Mouse (Mus musculus) T-cell, adult 2 months (primary cell): Measurements from ENCODE around the gene Tbc1d1.
A peak's percentile ranks its signal among the peaks of the same experiment; 100 is the strongest.
"Not testable (repeated sequence)": the region's sequence is repeated elsewhere in the genome, so short reads cannot be mapped to it uniquely, and the experiment has no call there.

Experiments used
- DNase-seq: peaks from one replicate; pipeline ENCODE4 v3.0.0; 2022; ENCODE audit warnings: low spot score

Gene Tbc1d1

DNA sequence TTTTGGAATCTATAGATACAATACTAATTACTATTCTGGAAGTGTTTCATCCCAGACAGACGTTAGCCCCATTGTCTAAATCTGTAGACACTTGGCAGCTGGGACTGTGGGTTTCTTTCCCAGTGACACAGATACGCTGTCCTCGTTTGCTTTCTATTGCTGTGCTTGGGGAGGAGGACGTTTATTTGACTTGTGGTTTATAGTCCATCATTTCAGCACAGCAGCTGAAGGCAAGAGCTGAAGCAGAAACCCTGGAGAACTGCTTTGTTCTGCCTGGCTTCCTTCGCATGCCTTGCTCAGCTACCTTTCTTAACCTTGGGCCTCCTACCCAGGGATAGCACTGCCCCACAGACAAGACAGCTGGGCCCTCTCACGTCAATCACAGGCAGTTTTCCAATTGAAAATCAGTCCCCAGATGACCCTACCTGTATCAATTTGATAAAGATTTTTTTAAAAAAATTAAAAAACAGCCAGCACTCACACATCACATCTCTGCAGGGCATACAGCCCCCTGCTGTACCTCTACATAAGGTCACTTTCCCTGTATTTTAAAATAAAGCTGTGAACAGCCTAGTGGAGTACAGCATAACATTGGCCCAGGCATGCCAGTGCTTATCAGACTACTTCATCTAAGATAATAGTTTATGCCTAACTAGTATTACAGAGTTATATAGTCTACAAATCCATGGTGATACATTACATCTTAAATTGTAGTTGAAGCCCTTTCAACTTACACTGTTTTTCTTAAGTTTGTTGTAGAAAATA lies 158.4 kb downstream of the Tbc1d1 start:
- DNase-seq = no peak

DNA sequence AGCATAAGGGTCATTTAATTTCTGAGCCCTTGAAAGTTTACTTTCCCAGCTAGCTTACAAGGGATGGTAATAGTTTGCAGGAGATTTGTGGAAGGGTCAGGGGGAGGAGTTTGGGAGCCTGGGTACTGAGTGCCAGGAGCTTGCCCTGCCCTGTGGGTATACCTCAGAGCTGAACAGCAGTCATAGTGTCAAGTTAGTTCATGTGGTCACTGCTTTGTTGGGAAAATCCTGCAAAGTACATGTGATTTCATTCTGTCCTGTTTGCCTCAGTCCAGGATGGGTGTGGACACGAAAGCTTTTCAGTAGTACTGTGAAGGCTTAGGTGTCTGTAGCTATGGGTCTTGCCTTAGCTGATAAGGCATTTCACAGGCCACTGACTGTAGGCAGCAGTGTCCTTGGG lies 159.0 kb downstream of the Tbc1d1 start:
- DNase-seq = no peak

DNA sequence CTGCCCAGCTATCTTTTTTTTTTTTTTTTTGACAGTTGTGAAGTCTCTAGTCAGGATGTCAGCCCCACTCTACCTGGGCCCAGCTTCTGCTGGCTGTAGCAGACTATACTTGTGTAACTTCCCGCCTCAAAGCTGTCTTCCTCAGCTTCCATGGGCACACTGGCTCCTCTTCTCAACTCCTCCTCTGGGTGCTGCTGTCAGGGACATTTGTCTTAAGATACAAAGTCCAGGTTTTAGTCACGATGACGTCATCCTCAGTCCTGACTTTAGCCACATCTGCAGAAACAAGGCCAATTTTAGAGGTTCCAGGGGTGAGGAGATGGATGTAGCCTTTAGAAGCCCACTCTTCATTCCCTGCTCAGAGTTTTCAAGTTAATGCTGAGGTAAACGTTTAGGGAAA lies 167.2 kb downstream of the Tbc1d1 start:
- no peak for DNase-seq

- DNase-seq = no peak
Measured at GRCm38 (mm10) chr5:64324353-64324752, 168.2 kb downstream of the Tbc1d1 start.

DNA sequence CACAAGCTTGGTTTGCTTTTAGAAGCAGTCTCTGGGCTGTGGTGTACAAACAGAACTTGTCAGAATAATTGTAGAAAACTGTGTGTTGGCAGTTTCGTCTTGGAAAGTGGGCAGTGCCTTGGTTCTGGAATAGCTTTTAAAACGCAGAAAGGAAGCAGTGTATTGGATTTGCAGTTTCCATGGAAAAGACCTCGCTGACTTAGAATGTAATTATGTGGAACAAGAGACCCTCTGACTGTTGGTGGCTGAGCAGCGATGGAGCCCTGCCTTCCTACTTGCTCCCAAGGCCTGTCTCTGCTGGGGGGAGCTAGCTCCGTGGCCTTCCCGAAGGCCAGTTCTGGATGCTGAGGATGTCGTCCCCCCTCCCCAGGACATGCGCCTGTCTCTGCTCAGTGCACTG lies 168.8 kb downstream of the Tbc1d1 start:
- DNase-seq = no peak

DNA sequence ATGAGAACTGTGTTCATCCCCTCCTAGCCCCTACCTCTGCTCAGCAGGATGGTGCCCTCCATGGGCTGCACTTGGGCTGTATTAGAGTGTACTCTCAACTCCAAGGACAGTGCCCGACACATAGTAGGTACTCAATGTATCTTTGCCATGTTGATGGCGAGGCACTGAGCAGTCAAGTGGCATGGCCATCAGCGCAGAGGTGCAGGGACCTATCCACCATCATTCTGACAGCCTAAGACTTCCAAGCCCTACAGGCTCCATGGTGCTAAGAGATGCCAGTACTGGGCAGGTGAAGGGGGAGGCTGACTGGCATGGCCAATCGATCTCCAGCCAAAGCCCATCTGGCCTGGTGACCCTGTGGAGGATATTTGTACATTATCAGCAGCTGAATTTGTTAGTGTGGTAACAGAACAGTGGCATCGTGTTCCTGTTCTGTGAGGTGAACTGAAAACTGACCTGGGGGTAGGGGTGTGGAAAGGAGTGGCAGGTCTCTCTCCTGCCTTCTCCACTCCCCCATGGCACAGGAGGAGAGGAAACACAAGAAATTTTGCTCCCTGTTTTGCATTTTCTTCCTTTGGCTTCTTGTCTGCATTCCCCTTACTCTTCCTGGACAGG lies 169.7 kb downstream of the Tbc1d1 start:
- no peak for DNase-seq

GRCm38 (mm10) chr5:64326427-64327181 lies 170.5 kb downstream of the Tbc1d1 start:
- DNase-seq = no peak

- DNase-seq = no peak
Measured at GRCm38 (mm10) chr5:64327212-64327902, 171.3 kb downstream of the Tbc1d1 start.

- DNase-seq = no peak
Measured at GRCm38 (mm10) chr5:64336767-64337408, 180.8 kb downstream of the Tbc1d1 start.

- not testable (repeated sequence) for DNase-seq
Measured at GRCm38 (mm10) chr5:64338795-64339194, 182.7 kb downstream of the Tbc1d1 start.

DNA sequence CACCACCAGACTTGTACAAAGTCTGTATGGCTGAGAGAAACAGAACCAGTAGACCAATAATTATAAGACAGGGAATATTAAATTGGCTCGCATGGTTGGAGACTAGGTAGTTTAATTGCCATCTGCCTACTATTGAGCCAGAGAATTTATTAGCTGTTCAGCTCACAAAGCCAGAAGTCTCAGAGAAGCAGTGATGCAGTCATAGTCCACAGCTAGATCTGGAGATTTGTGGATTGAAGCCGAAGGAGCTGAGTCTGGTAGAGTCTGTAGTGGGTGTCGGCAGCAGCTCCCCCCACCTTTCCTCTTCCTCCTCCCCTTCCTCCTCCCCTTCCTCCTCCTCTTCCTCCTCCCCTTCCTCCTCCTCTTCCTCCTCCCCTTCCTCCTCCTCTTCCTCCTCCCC lies 184.3 kb downstream of the Tbc1d1 start:
- no peak for DNase-seq

- DNase-seq = no peak
Measured at GRCm38 (mm10) chr5:64341671-64342070, 185.6 kb downstream of the Tbc1d1 start.

- peak; percentile 51 for DNase-seq
Measured at GRCm38 (mm10) chr5:64342138-64342537, 186.0 kb downstream of the Tbc1d1 start.

DNA sequence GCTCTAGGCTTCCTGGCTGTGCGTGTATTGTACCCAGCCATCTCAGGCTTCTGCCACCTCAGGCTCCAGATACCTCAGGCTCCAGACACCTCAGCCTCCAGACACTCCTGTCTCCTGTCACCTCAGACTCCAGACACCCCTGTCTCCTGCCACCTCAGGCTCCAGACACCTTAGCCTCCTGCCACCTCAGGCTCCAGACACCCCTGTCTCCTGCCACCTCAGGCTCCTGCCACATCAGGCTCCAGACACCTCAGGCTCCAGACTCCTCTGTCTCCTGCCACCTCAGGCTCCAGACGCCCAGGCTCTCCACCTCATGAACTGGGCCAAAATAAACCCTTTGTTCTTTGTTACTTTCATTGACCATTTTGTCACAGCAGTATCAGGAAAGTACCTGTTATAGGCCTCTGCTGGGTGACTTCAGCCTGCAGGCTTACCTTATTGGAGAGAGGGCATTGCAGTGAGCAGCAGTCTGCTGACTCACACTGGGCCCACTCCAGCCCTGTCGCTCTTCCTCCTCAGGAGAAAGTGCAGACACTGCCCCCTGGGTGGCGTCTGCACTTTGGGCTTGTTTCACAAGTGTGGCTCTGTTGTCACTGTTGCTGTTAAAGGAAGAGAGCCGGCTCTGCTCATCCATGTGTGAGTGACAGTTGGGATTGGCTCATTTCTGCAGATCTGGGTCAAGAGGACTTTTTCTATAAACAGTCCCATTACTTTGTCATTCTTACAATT lies 188.0 kb downstream of the Tbc1d1 start:
- DNase-seq = no peak

DNA sequence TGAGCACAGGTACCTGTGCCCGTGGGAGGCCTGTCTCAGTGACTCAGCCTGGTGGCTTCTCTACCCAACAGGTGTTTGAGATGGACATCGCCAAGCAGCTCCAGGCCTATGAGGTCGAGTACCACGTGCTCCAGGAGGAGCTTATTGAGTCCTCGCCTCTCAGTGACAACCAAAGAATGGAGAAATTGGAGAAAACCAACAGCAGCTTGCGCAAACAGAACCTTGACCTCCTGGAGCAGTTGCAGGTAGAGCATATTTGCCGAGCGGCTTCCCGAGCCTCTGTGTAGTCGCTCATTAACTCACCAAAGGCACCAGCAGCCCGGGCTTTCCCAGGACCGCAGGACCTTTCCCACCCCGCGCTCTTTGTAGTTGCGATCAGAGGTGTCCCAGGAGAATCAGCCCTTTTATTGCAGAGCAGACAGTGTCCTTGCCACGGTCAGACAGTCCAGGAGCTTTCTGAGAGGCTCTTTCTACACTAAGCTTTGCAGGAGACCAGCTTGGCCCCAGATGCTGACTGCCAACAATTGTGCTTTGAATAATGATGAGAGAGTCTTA lies 189.2 kb downstream of the Tbc1d1 start:
- no peak for DNase-seq

- no peak for DNase-seq
Measured at GRCm38 (mm10) chr5:64345761-64346160, 189.7 kb downstream of the Tbc1d1 start.

GRCm38 (mm10) chr5:64346343-64346885 lies 190.3 kb downstream of the Tbc1d1 start:
- no peak for DNase-seq

DNA sequence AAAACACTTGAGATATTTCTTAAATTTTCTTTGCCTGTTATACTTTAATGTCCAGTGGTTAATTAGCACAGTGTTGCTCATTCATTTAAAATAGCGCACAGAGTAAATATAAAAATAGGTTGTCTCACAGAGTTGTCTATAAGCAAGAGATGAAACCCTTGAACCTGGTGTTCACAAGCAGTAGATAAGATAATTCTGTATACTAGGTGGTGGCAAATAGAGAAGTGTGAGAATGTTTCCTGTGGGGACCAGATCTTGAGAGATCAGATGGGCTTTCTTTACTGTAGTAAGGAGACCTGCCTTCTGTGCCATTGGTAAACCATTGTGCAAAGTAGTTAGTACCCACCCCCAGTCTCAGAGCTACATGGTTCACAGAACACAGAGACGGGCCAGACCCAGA lies 192.1 kb downstream of the Tbc1d1 start:
- DNase-seq = no peak

- no peak for DNase-seq
Measured at GRCm38 (mm10) chr5:64348780-64349179, 192.7 kb downstream of the Tbc1d1 start.

- DNase-seq = no peak
Measured at GRCm38 (mm10) chr5:64351968-64352367, 195.9 kb downstream of the Tbc1d1 start.
